Mouse (Mus musculus) C2C12 (cell line): ENCODE measurements around the gene Tpst2. TPM values are rescaled to one million over a fixed set of nuclear protein-coding genes. Genes with fewer than 3 reads are reported as not detected.
A peak's percentile ranks its signal among the peaks of the same experiment; 100 is the strongest.

Experiments
- H3K27me3 ChIP-seq: one replicate; pipeline ENCODE4 v1.6.1; 2011; ENCODE audit not compliant: control insufficient read depth, insufficient read depth, insufficient read length
- H3K36me3 ChIP-seq: one replicate; pipeline ENCODE4 v1.6.1; 2011; ENCODE audit not compliant: control insufficient read depth, insufficient read depth
- H3K4me3 ChIP-seq: one replicate; pipeline ENCODE4 v1.5.1; 2011; ENCODE audit warnings: mild to moderate bottlenecking, control low read depth; ENCODE audit not compliant: poor library complexity, insufficient read depth, severe bottlenecking
- H3K79me2 ChIP-seq: one replicate; pipeline ENCODE4 v1.6.1; 2011; ENCODE audit not compliant: control insufficient read depth, insufficient read depth
- H3K79me3 ChIP-seq: one replicate; pipeline ENCODE4 v1.6.1; 2011; ENCODE audit warnings: low read depth, control low read depth
- H3ac ChIP-seq: one replicate; pipeline ENCODE3; 2011; ENCODE audit warnings: low read depth; ENCODE audit not compliant: control insufficient read depth, insufficient read length
- CEBPB ChIP-seq: IDR thresholded peaks from one replicate; pipeline ENCODE4 v1.6.1; 2011; ENCODE audit warnings: low read depth, mild to moderate bottlenecking, control low read depth, moderate library complexity
- CTCF ChIP-seq: IDR thresholded peaks from one replicate; pipeline ENCODE4 v1.5.1; 2011; ENCODE audit not compliant: control insufficient read depth, insufficient read depth, insufficient read length
- FOSL1 ChIP-seq: IDR thresholded peaks from one replicate; pipeline ENCODE4 v1.8.0; 2011; ENCODE audit warnings: mild to moderate bottlenecking, low read length; ENCODE audit not compliant: poor library complexity, insufficient read depth, severe bottlenecking
- MAX ChIP-seq: IDR thresholded peaks from one replicate; pipeline ENCODE4 v1.6.1; 2011; ENCODE audit warnings: mild to moderate bottlenecking, control low read depth
- MYOD1 ChIP-seq: IDR thresholded peaks from one replicate; pipeline ENCODE4 v1.6.1; 2011; ENCODE audit warnings: low read depth; ENCODE audit not compliant: control insufficient read depth, insufficient read length
- MYOG ChIP-seq: IDR thresholded peaks from one replicate; pipeline ENCODE4 v1.6.1; 2011; ENCODE audit not compliant: control insufficient read depth, insufficient read length; ENCODE audit errors: extremely low read depth
- USF1 ChIP-seq: IDR thresholded peaks from one replicate; pipeline ENCODE4 v1.6.1; 2011; ENCODE audit warnings: low read depth, mild to moderate bottlenecking, control low read depth, moderate library complexity
- long read RNA-seq, 2 experiments: library from polyadenylated mRNA; unstranded; transcript quantifications; one replicate each; pipeline ENCODE4 v2.0.0; 2019 to 2020
- polyA plus RNA-seq: library from polyadenylated mRNA; unstranded; fragments of >200 nt; fragmentation: generic; extraction: Trizol; gene quantifications from one replicate; pipeline ENCODE4 v1.2.1, GENCODE M21; 2012; ENCODE audit warnings: missing spikeins

The Tpst2 gene
- polyA plus RNA-seq: 155 TPM
- long read RNA-seq, experiment 1, transcript Tpst2-201 (7 exons, 1,835 nt): major isoform, 146 of 222 reads
- long read RNA-seq, experiment 1, transcript Tpst2-202 (6 exons, 1,741 nt): minor isoform, 10 of 222 reads
- long read RNA-seq, experiment 1, partial matches to known transcripts: 55 of 222 reads
- long read RNA-seq, experiment 1, other reads (novel, unspliced or antisense): 11 of 222 reads
- long read RNA-seq, experiment 2, transcript Tpst2-201 (7 exons, 1,835 nt): major isoform, 1,612 of 1,963 reads
- long read RNA-seq, experiment 2, transcript Tpst2-202 (6 exons, 1,741 nt): minor isoform, 62 of 1,963 reads
- long read RNA-seq, experiment 2, partial matches to known transcripts: 165 of 1,963 reads
- long read RNA-seq, experiment 2, other reads (novel, unspliced or antisense): 122 of 1,963 reads

DNA sequence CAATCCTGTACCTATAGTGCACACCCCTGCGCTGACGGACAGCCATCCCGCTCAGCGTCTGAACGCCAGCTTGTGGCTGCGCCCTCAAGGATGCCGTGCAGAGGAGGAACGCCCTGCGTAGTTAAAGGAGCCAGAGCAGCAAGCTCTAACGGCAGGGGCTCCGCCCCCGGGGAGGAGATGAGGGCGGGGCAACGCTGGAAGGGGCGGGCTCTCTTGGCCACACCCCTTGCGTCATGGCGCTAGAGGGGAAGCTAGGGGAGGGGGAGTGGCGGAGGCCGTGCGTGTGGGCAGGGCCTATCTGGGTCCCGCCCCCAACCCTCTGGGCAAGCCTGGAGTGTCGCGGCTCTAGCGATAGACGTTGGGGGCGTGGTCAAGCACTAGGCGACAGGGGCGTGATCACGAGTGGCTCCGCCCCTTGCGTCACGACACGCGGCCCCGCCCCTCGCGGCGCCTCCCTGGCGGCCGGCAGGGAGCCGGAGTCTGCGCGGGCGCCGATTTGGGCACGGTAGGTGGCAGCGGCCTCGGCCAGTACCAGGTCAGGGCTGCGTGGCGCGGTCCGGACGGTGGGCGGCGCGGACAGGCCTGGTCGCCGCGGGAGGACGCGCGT, at the start of gene Tpst2:
Tpst2 (plus strand) TSS at position 425 of the 607 bp plus-strand sequence.
- Histone ChIP-seq H3K36me3 (peaks cover 11% of the 10 kb centered on the region), H3K27me3 (no peaks in the 10 kb centered on the region), H3K79me3 (peaks cover 42% of the 10 kb centered on the region), H3K4me3 (peak within 1 kb of the TSS; percentile 78), H3K79me2 (peaks cover 48% of the 10 kb centered on the region), H3ac (peak within 1 kb of the TSS; percentile 78)
- peak; percentile 60 for TF ChIP-seq MAX
- TF ChIP-seq MYOD1: no peak

DNA sequence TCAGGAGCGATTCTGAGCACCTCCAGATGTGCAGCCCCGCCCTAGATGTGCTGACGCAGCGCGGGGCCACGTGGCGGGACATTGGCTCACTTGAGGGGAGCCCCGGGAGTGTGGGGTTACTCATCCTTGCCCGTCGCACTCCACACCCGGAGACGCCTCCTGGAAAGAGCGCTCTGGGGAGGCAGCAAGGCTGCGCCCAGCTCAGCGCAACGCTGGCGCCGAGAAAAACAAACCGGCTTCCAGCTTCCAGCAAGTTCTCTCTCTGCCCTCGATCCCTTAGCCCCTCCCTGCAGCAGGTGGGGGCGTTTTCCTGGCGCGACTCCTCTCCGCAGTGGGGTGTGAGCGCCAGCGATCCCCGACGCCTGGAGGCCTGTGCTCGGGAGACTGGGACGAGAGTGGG, 49.1 kb upstream of the Tpst2 start:
- no peaks in the 10 kb centered on the region for H3K79me3 ChIP-seq
- peaks cover 35% of the 10 kb centered on the region for H3K27me3 ChIP-seq
- TF ChIP-seq MYOD1: no peak
- TF ChIP-seq USF1: peak; percentile 11

DNA sequence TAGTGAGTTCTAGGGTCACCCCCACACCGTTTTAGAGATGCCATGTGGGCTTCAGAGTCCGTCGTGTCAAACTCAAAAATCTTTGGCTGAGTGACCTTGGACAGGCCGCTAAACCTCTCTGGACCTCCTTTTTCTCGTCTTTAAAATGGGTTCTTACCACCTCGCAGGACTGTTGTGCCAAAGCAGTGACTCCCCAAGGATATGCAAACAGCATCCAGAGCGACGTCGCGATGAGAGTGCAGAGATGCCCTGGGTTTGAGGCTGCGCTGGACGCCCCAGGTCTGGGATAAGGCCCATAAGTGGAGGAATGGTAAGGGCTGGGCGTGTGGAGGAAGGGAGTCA, 48.6 kb upstream of the Tpst2 start:
- H3K79me3 ChIP-seq: no peaks in the 10 kb centered on the region
- no peak for TF ChIP-seq MYOD1
- no peak for TF ChIP-seq USF1
- no peak for TF ChIP-seq MYOG
- TF ChIP-seq CEBPB: no peak
- TF ChIP-seq MAX: no peak
- TF ChIP-seq FOSL1: no peak
- TF ChIP-seq CTCF: no peak
- H3K79me2 ChIP-seq: no peaks in the 10 kb centered on the region
- H3ac ChIP-seq: no peak overlapping the region
- H3K27me3 ChIP-seq: peaks cover 35% of the 10 kb centered on the region
- H3K4me3 ChIP-seq: no peak overlapping the region
- H3K36me3 ChIP-seq: no peaks in the 10 kb centered on the region

More for the DNA sequence above, 49.1 kb upstream of the Tpst2 start:
- Histone ChIP-seq H3K79me2 (no peaks in the 10 kb centered on the region), H3ac (no peak overlapping the region), H3K4me3 (no peak overlapping the region), H3K36me3 (no peaks in the 10 kb centered on the region)

DNA sequence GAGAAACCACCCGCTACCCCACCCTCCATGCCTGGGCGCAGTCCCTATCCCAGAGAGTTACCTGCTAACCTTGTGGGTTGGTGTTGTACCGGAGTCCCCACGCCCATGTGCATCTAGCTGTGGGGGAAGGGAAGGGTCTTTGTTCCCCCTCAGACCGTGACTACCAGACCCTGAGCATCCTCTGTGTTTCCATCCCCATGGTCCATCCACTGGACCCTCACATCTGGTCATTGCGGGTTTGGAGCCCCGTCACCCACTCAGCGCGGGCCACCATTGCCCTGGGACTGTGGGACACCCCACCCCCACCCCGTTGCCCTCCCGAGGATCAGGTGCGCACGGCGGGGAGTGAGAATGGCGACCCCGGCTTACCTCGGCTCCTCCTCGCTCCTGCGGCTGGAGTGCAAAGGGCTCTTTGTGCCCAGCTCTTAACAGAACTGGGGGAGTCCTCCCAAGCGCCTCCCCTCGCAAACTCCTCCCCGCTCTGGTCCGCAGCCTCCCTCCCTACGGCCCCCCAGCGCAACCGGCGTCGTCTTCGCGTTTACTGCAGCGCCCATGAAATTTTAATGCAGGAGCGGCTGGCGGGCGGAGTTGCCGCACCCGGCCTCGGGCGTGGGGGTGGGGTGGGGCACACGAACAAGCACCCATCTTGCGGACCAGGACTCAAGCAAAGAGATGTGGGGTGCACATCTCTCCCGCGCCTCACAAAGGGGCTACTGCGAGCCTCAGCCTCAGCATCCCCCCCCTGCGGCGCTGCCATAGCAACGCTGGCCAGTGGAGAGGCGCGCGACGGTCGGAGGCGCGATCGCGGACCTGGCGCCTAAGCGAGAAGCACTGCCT, 48.0 kb upstream of the Tpst2 start:
- no peak for TF ChIP-seq MAX
- TF ChIP-seq USF1: no peak
- TF ChIP-seq FOSL1: no peak
- no peak for TF ChIP-seq MYOG
- TF ChIP-seq CEBPB: no peak
- no peak for TF ChIP-seq MYOD1
- TF ChIP-seq CTCF: no peak
- peaks cover 35% of the 10 kb centered on the region for H3K27me3 ChIP-seq

DNA sequence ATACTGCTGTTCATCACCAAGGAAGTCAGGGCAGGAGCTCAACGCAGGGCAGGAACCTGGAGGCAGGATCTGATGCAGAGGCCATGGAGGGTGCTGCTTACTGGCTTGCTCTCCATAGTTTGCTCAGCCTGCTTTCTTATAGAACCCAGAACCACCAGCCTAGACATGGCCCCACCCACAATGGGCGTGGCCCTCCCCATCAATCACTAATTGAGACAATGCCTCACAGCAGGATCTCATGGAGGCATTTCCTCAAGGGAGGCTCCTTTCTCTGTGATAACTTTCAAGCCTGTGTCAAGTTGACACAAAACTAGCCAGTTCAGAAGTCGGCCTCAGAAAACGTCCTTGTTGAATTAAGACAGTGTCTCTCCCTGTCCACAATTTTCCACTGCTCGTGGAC, 40.7 kb upstream of the Tpst2 start:
- H3K79me3 ChIP-seq: no peaks in the 10 kb centered on the region
- TF ChIP-seq CTCF (no peak), FOSL1 (no peak)
- H3K36me3 ChIP-seq: no peaks in the 10 kb centered on the region
- H3K27me3 ChIP-seq: peaks cover 3% of the 10 kb centered on the region
- no peak overlapping the region for H3ac ChIP-seq
- H3K4me3 ChIP-seq: no peak overlapping the region
- no peaks in the 10 kb centered on the region for H3K79me2 ChIP-seq

More for the DNA sequence above, 48.0 kb upstream of the Tpst2 start:
- no peak overlapping the region for H3K4me3 ChIP-seq
- H3K79me2 ChIP-seq: no peaks in the 10 kb centered on the region
- H3K36me3 ChIP-seq: no peaks in the 10 kb centered on the region
- no peaks in the 10 kb centered on the region for H3K79me3 ChIP-seq
- no peak overlapping the region for H3ac ChIP-seq

DNA sequence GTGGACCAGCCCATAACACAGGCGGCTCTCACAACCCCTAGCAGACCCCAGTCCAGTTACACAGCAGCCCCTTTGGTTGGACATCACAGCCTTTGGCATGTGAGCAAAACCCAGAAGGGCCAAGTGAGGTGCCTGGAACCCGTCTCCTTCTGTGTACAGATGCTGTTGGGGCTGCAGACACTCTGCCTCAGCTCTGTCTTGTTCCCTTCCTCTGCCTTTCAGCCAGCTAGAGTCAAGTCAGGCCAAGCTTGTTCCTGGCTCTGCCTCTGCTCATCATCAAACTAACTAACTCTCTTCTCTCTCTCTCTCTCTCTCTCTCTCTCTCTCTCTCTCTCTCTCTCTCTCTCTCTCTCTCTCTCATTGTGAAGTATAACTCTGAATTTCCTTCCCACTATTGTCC, 39.9 kb upstream of the Tpst2 start:
- Histone ChIP-seq H3K79me3 (no peaks in the 10 kb centered on the region), H3K79me2 (no peaks in the 10 kb centered on the region), H3K4me3 (no peak overlapping the region), H3K27me3 (no peaks in the 10 kb centered on the region), H3K36me3 (no peaks in the 10 kb centered on the region), H3ac (no peak overlapping the region)
- TF ChIP-seq CTCF (no peak), FOSL1 (no peak), USF1 (no peak), MYOD1 (no peak), MAX (no peak), CEBPB (no peak), MYOG (no peak)
